Mouse (Mus musculus) erythroid progenitor cell, adult 5-6 weeks (primary cell): ENCODE results near the gene Gm7075. TPM values are rescaled to one million over a fixed set of nuclear protein-coding genes. Genes with fewer than 3 reads are reported as not detected.
"Not testable (repeated sequence)": the region's sequence is repeated elsewhere in the genome, so short reads cannot be mapped to it uniquely, and the experiment has no call there.

Experiments used
- ATAC-seq: replicated peaks from 2 replicates; pipeline ENCODE4 v1.8.0; 2016; ENCODE audit warnings: moderate number of reproducible peaks, mild to moderate bottlenecking, moderate TSS enrichment, inconsistent platforms; ENCODE audit not compliant: poor library complexity, low FRiP score, severe bottlenecking
- total RNA-seq, 2 experiments: library from RNA; stranded (forward) in 1 of 2; stranded (reverse) in 1 of 2; fragments of 150-400 nt in 1 of 2; fragments of 186-747, 209-891 nt in 1 of 2; gene quantifications; 2 replicates each; pipeline versions ENCODE4 v1.2.3 to v1.2.4; 2015 to 2017; ENCODE audit warnings: low replicate concordance in 2 of 2

The Gm7075 gene
- total RNA-seq, 2 experiments from 2014 or later, result 14.3 TPM; not detected in 1

- ATAC-seq, result peak; percentile 65
Measured at GRCm38 (mm10) chr10:63423591-63424474, 2.2 kb upstream of the Gm7075 start.

- no peak for ATAC-seq
Measured at GRCm38 (mm10) chr10:63422736-63422992, 1.1 kb upstream of the Gm7075 start.

DNA sequence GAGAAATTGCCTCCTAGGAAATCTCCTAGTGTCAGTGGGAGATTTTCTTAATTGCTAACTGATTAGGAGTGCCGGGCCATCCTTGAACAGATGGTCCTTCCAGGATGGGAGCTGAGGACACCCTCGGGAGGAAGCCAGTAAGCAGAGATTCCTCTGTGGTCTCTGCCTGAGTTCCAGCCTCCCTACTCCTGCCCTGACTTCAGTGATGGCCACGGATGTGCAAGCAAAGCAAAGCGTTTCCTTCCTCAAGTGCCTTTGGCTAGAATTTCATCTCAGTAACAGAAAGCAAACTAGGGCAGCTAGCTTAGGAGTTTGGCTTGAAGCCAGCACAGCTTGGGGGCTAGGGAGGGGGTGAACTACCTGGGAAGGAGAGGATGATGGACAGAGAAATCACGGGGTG is 4.5 kb downstream of the Gm7075 start:
- no peak for ATAC-seq

DNA sequence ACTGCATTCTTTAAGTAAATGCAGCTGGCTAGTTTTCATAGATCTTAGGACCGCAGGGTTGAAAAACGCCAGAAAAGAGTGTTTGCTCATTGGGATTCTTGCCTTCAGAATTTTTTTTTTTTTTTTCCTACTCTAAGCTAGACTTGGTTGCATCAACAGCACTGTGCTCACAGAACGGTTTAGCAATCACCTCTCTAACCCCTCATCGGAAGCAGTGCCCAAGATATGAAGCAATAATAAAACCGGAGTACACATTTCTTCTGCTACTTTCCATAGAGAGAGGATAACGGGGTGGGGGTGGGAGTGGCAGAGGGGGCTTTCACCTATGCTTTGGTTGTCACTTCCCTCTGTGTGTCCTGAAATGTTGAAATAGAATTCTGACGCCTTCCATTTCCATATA is 5.7 kb downstream of the Gm7075 start:
- no peak for ATAC-seq

GRCm38 (mm10) chr10:63415287-63415686 is 6.3 kb downstream of the Gm7075 start:
- ATAC-seq, result no peak

GRCm38 (mm10) chr10:63412756-63413155 is 8.8 kb downstream of the Gm7075 start:
- no peak for ATAC-seq

DNA sequence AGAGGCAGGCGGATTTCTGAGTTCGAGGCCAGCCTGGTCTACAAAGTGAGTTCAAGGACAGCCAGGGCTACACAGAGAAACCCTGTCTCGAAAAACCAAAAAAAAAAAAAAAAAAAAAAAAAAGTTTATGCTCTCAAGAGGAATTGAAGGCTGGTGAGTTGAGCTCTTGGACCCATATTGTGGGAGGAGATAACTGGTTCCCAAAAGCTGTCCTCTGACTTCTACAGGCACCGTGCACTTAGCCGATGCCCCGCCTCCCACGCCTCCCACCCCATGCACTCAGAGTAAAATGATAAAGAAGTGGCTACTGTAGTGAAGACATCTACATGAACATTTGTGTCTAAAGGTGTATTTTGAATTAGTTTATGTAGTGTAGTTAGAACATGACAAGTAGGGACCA is 9.9 kb downstream of the Gm7075 start:
- ATAC-seq, result not testable (repeated sequence)

DNA sequence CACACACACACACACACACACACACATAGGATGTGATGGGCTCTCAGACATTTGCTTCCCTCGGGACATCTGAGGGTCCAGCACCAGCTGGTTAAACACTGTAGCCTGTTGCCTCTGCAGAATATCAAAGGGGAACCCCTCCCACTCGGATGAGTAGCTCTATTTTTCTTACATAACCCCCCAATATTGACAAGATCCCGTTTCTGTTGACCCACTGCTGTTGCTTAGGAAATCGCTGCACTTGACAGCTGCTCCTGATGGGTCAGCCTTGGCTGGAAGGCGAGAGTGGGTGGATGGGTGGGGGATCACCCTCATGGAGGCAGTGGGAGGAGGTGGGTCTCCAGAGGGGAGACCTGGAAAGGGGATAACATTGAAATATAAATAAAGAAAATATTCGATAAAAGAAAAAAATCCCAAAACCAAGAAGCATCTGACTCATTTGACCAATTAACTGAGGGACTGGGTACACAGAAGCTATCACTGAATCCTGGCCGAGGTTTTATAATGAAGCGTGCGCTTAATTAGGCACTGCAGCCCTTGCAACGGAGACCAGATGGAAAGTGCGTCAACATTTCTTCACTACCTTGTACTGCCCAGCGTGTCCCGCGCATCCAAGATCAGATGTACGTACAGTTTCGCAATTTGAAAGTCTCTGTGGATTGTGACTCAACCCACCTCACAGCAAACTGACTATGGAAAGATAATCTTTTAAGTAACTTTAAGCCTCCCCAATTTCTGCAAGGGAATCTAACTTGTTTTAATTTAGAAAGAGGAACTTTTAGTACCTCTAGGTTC is 11.2 kb downstream of the Gm7075 start:
- no peak for ATAC-seq

DNA sequence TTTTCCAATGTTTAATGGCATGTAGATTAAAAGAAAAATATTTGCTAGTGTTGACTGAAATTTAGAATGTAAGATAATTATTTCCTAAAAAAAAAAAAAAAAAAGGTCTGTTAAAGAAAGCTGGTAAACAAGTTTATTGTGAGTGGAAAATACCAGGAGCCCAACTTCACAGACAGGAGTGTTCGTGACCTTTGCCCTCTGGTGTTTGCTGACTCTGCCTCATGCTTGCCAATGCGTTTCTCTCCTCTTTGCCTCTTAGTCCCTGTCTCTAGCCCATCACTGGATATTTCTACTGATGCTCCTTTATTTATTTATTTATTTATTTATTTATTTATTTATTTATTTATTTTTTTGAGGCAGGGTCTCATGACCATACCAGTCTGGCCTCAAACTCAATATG is 18.0 kb downstream of the Gm7075 start:
- ATAC-seq, result no peak

GRCm38 (mm10) chr10:63402731-63403504 is 18.7 kb downstream of the Gm7075 start:
- ATAC-seq, result no peak

GRCm38 (mm10) chr10:63396963-63397362 is 24.6 kb downstream of the Gm7075 start:
- ATAC-seq, result no peak

DNA sequence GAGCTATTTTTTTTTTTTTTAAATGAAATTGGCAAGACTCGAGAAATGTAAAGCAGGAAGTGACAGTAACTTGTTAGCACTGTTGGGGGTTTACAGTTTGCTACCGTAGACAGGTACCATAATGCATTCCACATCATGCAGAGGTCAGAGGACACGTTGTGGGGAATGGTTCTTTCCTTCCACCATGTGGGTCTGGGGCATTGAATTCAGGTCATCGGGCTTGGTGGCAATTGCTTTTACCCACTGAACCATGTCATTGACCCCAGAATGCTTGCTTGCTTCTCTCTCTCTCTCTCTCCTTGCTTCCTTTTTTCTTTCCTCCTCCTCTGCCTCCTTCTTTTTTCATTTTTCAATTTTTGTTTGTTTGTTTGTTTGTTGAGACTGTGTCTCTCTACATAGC is 32.6 kb downstream of the Gm7075 start:
- no peak for ATAC-seq

DNA sequence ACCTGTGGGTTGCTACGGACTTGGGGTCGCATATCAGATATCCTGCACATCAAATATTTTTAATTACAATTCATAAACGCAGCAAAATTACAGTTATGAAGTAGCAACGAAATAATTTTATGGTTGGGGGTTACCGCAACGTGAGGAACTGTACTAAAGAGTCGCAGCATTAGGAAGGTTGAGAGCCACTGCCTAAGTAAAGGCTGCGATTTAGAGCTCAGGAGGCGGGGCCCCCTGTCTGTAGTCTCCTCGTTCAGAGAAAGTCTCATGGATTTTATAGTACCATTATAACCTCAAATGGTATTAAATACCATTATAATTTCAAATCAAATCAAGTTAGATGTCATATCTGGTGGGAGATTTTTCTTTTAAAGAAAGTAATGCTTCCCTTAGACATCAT is 34.6 kb downstream of the Gm7075 start:
- ATAC-seq, result no peak

DNA sequence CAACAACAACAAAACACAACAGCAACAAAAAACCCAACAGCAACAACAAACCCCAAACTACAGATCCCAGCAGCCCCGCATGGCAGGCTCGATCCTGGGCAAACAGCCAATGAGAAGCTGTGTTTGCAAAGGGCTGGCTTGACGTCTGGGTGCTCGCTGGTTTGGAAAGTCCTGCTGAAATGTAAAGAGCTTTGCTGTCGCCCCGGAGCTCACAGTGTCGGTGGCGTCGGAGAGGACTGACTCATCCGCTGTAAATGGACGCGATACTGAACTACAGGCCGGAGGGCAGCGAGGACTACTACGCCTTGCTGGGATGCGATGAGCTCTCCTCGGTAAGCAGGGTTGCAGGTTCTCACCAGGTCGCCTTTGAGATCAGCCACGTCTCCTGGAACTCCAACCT is 35.1 kb downstream of the Gm7075 start:
- ATAC-seq, result peak; percentile 71

GRCm38 (mm10) chr10:63385897-63386296 is 35.7 kb downstream of the Gm7075 start:
- ATAC-seq, result not testable (repeated sequence)

GRCm38 (mm10) chr10:63382372-63383279 is 39.0 kb downstream of the Gm7075 start, which contains the start of gene Dnajc12:
Dnajc12 (plus strand) TSS chr10:63382443.
- ATAC-seq, result peak; percentile 95

GRCm38 (mm10) chr10:63381498-63382280 is 39.9 kb downstream of the Gm7075 start, which contains the start of gene Sirt1:
Sirt1 (minus strand) TSS chr10:63381704.
- no peak for ATAC-seq

DNA sequence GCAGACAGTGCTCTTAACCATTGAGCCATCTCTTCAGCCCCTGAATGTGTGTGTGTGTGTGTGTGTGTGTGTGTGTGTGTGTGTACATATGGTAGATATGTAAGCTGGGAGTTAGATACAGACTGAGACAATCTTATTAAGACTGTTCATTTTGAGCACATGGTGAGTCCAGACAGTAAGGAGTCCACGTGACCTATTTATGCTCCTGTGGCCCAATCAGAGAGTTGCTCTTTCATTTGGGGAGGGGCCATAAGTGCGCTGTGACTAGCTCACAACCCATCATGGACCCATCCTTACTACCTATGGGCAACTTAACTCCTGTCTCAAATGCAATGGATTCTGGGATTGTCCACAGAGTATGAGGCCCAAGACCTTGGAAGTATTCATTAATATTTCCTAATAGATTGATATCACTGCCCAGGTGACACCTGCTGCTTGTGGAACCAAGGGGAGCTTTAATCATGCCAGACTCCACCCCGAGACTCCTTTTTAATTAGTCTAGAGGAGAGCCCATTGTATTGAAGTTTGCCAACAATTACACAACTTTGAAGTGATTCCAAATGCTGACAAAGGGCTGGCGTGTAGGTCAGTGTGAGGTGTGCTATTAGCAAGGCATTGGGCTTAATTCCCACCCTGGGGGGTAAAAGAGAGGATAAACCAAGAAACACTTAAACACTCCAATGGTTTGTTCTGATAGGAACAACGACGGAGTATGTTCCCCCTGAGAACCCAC is 42.5 kb downstream of the Gm7075 start:
- no peak for ATAC-seq
